Mouse (Mus musculus) brain, embryonic 14.5 days (tissue): ENCODE measurements around the gene Gemin7.

Experiments
- CTCF ChIP-seq: fragments of 200-500 bp; IDR thresholded peaks from 2 replicates; pipeline ENCODE4 v1.5.1; 2012; ENCODE audit warnings: inconsistent platforms, mild to moderate bottlenecking, moderate library complexity, borderline replicate concordance; ENCODE audit not compliant: insufficient read depth, insufficient read length; ENCODE audit errors: extremely low read depth
- POLR2A ChIP-seq: fragments of 200-500 bp; IDR thresholded peaks from 2 replicates; pipeline ENCODE4 v1.6.1; 2012; ENCODE audit warnings: mild to moderate bottlenecking, inconsistent platforms, borderline replicate concordance; ENCODE audit not compliant: poor library complexity, insufficient read depth, insufficient read length, severe bottlenecking; ENCODE audit errors: extremely low read depth

DNA sequence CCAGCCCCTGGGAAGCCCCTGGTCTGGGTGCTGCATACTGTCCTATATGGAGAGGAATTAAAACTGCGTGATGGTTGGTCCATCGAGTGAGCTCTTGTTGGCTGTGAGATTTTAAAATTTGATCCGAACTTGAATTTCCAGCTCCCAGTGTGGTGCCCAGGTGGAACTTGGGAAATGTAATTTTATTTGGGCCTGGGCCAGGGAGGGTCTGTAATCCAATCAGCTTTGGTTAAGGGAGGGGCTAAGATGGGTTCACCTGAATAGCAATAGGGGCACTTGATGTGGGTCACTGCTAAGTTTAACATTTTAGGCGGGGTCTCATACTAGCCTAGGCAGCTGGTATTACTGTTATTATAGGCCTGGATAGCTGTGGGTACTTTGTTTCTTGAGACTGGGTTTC, 1.0 kb upstream of the Gemin7 start:
- TF ChIP-seq POLR2A, result no peak
- no peak for TF ChIP-seq CTCF
